Mouse (Mus musculus) inflammation-experienced regulatory T-cells, adult 16 weeks (primary cell): Measurements from ENCODE around the gene Ddah1. TPM values are rescaled to one million over a fixed set of nuclear protein-coding genes. Genes with fewer than 3 reads are reported as not detected.

Experiments
- polyA plus RNA-seq: library from polyadenylated mRNA; unstranded; fragments of 100-300 nt; shearing (Covaris generic); gene quantifications from one replicate; pipeline ENCODE4 v1.2.1, GENCODE M21; 2017

The Ddah1 gene
- polyA plus RNA-seq = not detected

GRCm38 (mm10) chr3:145758561-145759378, at the start of gene Ddah1:
Gene Ddah1 (plus strand): TSS chr3:145758675.

GRCm38 (mm10) chr3:145922019-145922854, 163.8 kb downstream of the Ddah1 start, which contains the start of gene Bcl10:
Gene Bcl10 (plus strand): TSS chr3:145922804.

GRCm38 (mm10) chr3:145937505-145938404, 179.3 kb downstream of the Ddah1 start, which contains the start of gene 2410004B18Rik:
Gene 2410004B18Rik (plus strand): TSS chr3:145938014.

Other genes starting within 250 kb of the Ddah1 start
- gene Znhit6, start 182.5 kb upstream of the Ddah1 start, polyA plus RNA-seq = 38.2 TPM
- gene Ccn1, start 108.7 kb upstream of the Ddah1 start, polyA plus RNA-seq = 0.23 TPM
- 112 TPM for gene Bcl10, start 164.1 kb downstream of the Ddah1 start, polyA plus RNA-seq
- 29.5 TPM for gene 2410004B18Rik, start 179.3 kb downstream of the Ddah1 start, polyA plus RNA-seq
- gene Syde2, start 229.2 kb downstream of the Ddah1 start, polyA plus RNA-seq = 0.24 TPM